ENCODE assay signal across 18 mouse cellular contexts in genomic region chr8:114882936-114883606, GRCm38 (mm10).
A peak's percentile ranks its signal among the peaks of the same experiment; 100 is the strongest.
DNase-seq lines count a peak whose midpoint lies in the region; ATAC-seq and TF ChIP-seq lines count a peak whose summit lies in the region.
"Had no signal": no experiment of that assay in that cellular context is flagged by ENCODE, and none has a peak within 500 bp of the region (broad histone marks: within the 10 kb centered on the region; RNA-seq: fewer than 3 reads in every experiment).

No protein-coding gene starts in this region.

- ATAC-seq in heart, embryonic 15.5 days (replicated peaks; ENCODE audit: insufficient number of reproducible peaks, insufficient read depth, low FRiP score, low read depth): no peak
- no peak for ATAC-seq in kidney, postnatal 0 days (replicated peaks; ENCODE audit: low FRiP score, low read depth)

- no peaks in the 10 kb centered on the region for H3K27me3 ChIP-seq in heart, embryonic 15.5 days
- no peaks in the 10 kb centered on the region for H3K27me3 ChIP-seq in kidney, postnatal 0 days (ENCODE audit: insufficient read depth, low read length)
- no peaks in the 10 kb centered on the region for H3K27me3 ChIP-seq in spleen, adult 2 months (ENCODE audit: control insufficient read depth, insufficient read depth, low read length)
- H3K27me3 ChIP-seq: hindbrain, embryonic 15.5 days; megakaryocyte, embryonic 14.5 days had no signal

- intact Hi-C loops in heart, postnatal 10 days (cut with DNase I): no loop called here

- H3K4me3 ChIP-seq in heart, embryonic 15.5 days: no peak overlapping the region
- no peak overlapping the region for H3K4me3 ChIP-seq in kidney, postnatal 0 days (replicated peaks; ENCODE audit: low read depth, low read length)
- H3K4me3 ChIP-seq in spleen, adult 2 months (ENCODE audit: extremely low read depth, insufficient read depth, insufficient read length): no peak overlapping the region
- H3K4me3 ChIP-seq: forebrain, embryonic 12.5 days; hindbrain, embryonic 15.5 days; limb, embryonic 13.5 days; megakaryocyte, embryonic 14.5 days; myocyte had no signal

- no peaks in the 10 kb centered on the region for H3K36me3 ChIP-seq in heart, embryonic 15.5 days
- H3K36me3 ChIP-seq in kidney, postnatal 0 days (ENCODE audit: insufficient read depth, low read length): no peaks in the 10 kb centered on the region
- no peaks in the 10 kb centered on the region for H3K36me3 ChIP-seq in spleen, adult 2 months (ENCODE audit: control insufficient read depth, insufficient read depth, low read length)
- H3K36me3 ChIP-seq: forebrain, embryonic 12.5 days; hindbrain, embryonic 15.5 days; limb, embryonic 13.5 days had no signal

- H3K27ac ChIP-seq in heart, embryonic 15.5 days: peak overlapping the region; percentile 43; the same call in 1 of the 2 replicates
- H3K27ac ChIP-seq in kidney, postnatal 0 days: peak overlapping the region; percentile 54; the same call in 1 of the 2 replicates
- peak overlapping the region; percentile 95 for H3K27ac ChIP-seq in spleen, adult 2 months (ENCODE audit: insufficient read depth, low read length)
- H3K27ac ChIP-seq: forebrain, embryonic 12.5 days; hindbrain, embryonic 15.5 days; limb, embryonic 13.5 days had no signal

- H3K4me1 ChIP-seq in heart, embryonic 15.5 days (replicated peaks): peaks cover 28% of the 10 kb centered on the region
- 0 out of 2 replicates have a peak, but pooled peaks cover 5% of the 10 kb centered on the region for H3K4me1 ChIP-seq in kidney, postnatal 0 days (replicated peaks; ENCODE audit: insufficient read depth, low read length)
- H3K4me1 ChIP-seq in spleen, adult 2 months (ENCODE audit: control insufficient read depth, insufficient read depth, insufficient read length): peaks cover 36% of the 10 kb centered on the region

- no peaks in the 10 kb centered on the region for H3K9me3 ChIP-seq in heart, embryonic 15.5 days (replicated peaks)
- H3K9me3 ChIP-seq in kidney, postnatal 0 days (replicated peaks; ENCODE audit: low read length): no peaks in the 10 kb centered on the region
- H3K9me3 ChIP-seq: forebrain, embryonic 12.5 days; hindbrain, embryonic 15.5 days; limb, embryonic 13.5 days; megakaryocyte, embryonic 14.5 days had no signal

- H3K4me2 ChIP-seq in heart, embryonic 15.5 days: no peak overlapping the region
- H3K4me2 ChIP-seq in kidney, postnatal 0 days (ENCODE audit: low read length): no peak overlapping the region
- H3K4me2 ChIP-seq: forebrain, embryonic 12.5 days; hindbrain, embryonic 15.5 days; limb, embryonic 13.5 days had no signal

- TF ChIP-seq CTCF in kidney, postnatal 0 days (IDR thresholded peaks at IDR 0.05; ENCODE audit: low read depth): no peak
- no peak for TF ChIP-seq CTCF in spleen, adult 2 months (IDR thresholded peaks at IDR 0.05; ENCODE audit: extremely low read depth, insufficient read depth, insufficient read length, insufficient replicate concordance)

- no peak for TF ChIP-seq POLR2A in spleen, adult 2 months (IDR thresholded peaks at IDR 0.05; ENCODE audit: low read depth, low read length)

- H3K9ac ChIP-seq in heart, embryonic 15.5 days: no peak overlapping the region
- H3K9ac ChIP-seq in kidney, postnatal 0 days (ENCODE audit: low read depth, low read length): no peak overlapping the region
- H3K9ac ChIP-seq: forebrain, embryonic 12.5 days; hindbrain, embryonic 15.5 days; limb, embryonic 13.5 days had no signal

- no peak for DNase-seq in heart, postnatal 10 days
- DNase-seq in kidney, postnatal 0 days (ENCODE audit: low spot score): no peak
- DNase-seq in kidney, postnatal 4 days: no peak
- DNase-seq in spleen, adult 2 months (ENCODE audit: low read depth in 1 of 2, low spot score in 2 of 2): no peak
- DNase-seq in spleen, adult 12 weeks (ENCODE audit: low spot score): no peak
- no peak for DNase-seq in layer of hippocampus, adult 9-10 months (ENCODE audit: low spot score)
- DNase-seq: cerebellum, adult 8-10 months; gastrocnemius, postnatal 10 days; heart, adult 11 months; heart, postnatal 14 days; midbrain, embryonic 14.5 days; thymus, adult 2 months had no signal

- WGBS in heart, embryonic 15.5 days: 68% methylated on average over 11 of the region's 11 CpGs
- WGBS in kidney, postnatal 0 days: 74% methylated on average over 11 of the region's 11 CpGs
- WGBS in spleen, adult 2 months: 56% methylated on average over 11 of the region's 11 CpGs

Comparison
In these comparisons a context has a peak if more than half of its experiments do, and no peak if none do; other contexts are left out.
1. H3K27ac ChIP-seq: peak in every context shown above with its lines; median percentile 95 in spleen, adult 2 months; 54 in kidney, postnatal 0 days; 43 in heart, embryonic 15.5 days.